Mouse (Mus musculus) heart, adult 18-20 months (tissue): ENCODE data around the gene Tas1r2. TPM values are rescaled to one million over a fixed set of nuclear protein-coding genes. Genes with fewer than 3 reads are reported as not detected.

Experiments used
- DNase-seq, 2 experiments: peaks; one replicate each; pipeline ENCODE4 v3.0.0; 2021 to 2022; ENCODE audit warnings: mixed read lengths in 1 of 2
- long read RNA-seq, 2 experiments: library from polyadenylated mRNA; stranded (forward); transcript quantifications; one replicate each; pipeline ENCODE4 v2.0.0; 2021
- total RNA-seq, 2 experiments: library from RNA; stranded (reverse); gene quantifications; 2 replicates each; pipeline ENCODE4 v1.2.3; 2021

The Tas1r2 gene
- total RNA-seq, result not detected
- long read RNA-seq, experiment 1, result 0 reads
- long read RNA-seq, experiment 2, result 0 reads

GRCm38 (mm10) chr4:139653238-139653637, at the start of gene Tas1r2:
Tas1r2 (plus strand) TSS chr4:139653538.
- no peak for DNase-seq

- DNase-seq, result no peak
Observed at GRCm38 (mm10) chr4:139605216-139605615, 48.1 kb upstream of the Tas1r2 start.

GRCm38 (mm10) chr4:139606732-139607131, 46.6 kb upstream of the Tas1r2 start:
- no peak for DNase-seq

DNA sequence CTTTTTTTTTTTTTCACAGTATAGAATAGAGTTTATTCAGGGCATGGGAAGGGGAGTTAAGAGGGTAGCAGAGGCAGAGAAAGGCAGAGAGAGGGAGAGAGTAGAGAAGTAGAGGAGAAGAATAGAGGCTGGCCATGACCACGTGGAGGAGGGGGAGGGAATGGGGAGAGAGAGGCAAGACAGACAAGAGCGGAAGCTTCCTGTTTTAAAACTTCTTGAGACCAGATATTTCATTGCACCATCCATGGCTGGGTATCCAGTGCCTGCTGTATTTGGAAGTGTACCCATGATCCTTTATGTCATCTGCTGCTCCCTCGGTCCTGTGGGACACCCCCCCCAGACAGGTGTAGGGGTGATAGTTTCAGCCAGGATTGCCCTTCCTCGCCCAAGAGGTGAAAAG, 44.4 kb upstream of the Tas1r2 start:
- no peak for DNase-seq

DNA sequence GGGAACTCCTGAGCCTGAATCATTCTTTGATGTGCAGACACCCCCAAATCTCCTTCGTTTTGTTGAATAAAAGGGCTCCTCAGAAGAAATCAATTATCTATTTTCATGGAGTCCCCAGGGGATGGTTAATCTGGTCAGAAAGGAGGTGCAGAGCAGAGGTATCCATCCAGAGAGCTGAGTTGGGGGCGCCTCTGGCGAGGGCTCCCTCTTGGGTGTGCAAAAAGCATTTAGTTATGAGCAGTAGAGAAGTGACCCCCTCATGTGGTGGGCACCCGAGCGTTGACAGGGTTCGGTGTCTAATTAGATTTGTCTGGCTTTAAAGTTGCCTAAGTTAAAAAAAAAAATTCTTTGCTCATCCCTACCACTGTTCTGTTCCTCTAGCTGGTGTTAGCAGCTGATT, 42.4 kb upstream of the Tas1r2 start:
- no peak for DNase-seq

- peak; percentile 88 to 95 for DNase-seq
Observed at GRCm38 (mm10) chr4:139611542-139611953, 41.8 kb upstream of the Tas1r2 start.

DNA sequence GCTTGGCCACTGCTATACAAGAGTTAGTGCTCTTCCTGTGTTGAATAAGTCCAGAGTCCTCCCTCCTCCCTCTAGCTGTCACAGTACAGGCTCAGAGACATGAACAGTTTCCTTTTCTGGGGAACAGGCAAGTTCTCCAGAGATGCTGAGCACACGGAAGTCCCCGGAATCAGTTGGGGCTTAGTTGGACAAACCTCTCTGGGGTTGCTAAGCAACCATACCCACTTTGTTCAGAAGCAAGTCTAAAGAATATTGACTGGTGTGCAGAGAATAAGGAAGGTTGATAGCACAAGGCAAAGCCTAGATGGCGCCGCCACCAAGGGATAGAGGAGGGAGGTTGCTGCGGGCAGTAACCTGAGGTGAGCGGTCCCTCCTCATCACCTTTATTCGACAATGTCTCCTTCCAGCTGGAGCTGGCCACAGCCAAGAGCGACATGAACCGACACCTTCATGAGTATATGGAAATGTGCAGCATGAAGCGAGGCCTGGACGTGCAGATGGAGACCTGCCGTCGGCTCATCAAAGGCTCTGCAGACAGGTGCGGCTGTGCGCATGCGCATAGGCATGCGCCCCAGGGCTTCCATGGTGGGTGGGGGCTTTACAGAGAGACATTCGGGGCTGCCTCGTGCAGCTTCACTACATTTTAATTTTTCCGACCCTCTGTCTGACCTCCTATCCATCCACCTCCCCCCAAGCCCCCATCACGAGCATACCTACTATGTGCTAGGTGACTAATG, 38.6 kb upstream of the Tas1r2 start:
- no peak for DNase-seq

DNA sequence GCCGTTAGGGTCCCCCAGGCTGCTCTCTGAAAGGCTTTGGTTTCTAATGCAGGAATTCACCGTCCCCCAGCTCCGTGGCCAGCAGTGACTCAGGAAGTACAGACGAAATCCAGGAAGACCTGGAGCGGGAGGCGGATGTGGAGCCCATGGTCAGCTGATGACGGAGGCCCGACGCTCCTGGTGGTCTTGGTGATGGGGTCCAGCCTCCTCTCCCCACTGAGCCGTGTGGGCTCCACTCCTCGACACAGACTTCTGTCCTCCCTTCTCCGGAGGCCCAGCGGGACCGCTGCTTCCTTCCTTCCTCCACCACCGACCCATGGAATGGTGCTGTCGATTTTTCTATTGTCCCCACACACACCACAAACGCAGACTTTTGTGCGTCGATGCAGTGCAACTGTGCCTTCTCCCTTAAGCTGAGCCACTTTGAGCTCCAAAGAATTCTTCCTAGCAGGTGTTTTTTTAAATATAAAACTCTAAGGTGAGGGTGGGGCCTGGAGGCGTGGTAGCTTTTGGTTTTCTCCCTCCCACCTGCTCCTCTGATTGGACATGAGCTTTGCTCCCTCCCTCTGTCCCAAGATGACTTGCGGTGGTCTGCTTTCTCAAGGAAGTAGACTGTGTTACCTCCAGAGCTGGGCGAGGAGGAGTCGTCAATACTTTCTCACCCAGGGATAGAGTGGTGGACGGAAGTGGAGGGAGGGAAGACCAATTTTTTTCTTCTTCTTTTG, 36.9 kb upstream of the Tas1r2 start:
- DNase-seq, result peak; percentile 66 to 77

DNA sequence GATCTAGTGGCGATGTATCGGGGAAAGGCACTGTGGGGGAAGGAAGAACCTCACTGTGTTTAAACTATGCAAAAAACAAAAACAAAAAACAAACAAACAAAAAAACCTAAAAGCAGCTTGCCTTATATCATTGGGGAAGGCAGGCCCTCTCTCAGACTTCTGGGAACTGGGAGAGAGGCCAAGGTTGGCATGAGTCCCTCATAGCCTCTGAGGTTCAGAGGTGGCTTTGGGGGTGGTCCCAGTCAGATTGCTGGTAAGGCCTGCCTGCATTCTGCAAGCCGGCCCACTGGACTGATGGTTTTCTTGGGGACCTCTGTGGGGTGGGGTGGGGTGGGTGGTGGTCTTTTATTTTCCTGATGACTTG, 36.4 kb upstream of the Tas1r2 start:
- DNase-seq, result no peak

DNA sequence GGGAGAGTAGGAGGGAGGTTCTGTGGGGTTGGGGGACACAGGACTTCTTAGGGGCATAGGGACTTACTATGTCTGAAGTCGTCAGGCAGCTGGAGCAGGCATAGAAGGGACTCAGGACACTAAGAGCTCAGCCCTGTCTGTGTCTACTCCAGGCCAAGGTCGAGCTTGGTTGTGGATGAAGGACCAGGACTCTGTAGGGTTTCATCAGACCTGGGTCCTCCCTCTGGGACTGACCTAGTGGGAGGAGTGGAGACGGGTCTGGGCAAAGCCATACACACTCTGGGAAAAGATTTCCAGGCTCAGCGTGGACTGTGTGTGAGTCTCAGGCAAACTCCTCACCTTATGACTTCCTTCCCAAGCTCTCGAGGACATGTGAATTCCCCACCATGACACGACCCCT, 33.6 kb upstream of the Tas1r2 start:
- no peak for DNase-seq

DNA sequence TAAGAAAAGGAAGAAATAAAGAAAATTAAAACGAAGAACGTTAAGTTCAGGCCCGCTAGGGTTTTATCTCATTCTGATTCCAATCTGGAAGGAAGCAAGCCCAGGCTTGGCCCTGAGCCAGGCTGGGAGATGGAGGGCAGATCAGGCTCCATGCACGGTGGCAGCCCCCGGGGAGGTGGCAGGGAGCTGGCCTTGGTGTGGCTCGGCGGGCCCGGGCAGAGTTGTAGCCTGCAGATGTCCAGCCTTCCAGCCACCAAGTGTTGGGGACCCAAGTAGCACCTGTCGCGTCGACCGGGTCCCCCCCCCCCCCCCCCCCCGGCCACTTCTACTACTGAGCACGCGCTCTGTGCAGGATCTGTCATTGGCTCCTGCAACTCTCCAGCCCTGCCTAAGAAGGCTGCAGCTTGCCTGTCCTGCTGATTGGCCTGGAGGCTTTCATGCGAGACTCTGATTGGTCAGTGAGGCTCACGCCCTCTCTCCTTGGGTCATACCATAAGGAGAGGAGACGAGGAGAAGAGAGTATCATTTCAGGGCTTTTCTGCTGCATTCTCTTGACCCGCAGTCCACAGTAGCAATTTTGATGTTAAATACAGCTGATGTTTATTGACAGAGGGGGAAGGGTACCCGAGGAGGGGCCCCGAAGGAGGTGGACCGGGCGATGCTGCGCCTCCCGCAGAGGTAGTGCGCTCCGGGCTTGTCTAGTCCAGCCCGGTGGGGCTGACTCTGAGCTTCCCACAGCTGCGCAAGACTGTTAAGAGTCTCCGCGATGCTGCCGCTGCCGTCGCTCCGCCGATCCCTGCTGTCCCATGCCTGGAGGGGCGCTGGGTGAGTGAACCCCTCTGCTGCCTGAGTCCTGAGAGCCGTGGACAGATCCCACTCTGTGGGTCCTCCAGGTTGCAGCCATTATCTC, 30.7 kb upstream of the Tas1r2 start, which contains the start of gene Aldh4a1:
TSS of gene Aldh4a1 (plus strand) at position 494 of the 910 bp plus-strand sequence.
- peak; percentile 91 to 97 for DNase-seq

GRCm38 (mm10) chr4:139623434-139624115, 29.8 kb upstream of the Tas1r2 start:
- DNase-seq, result no peak

DNA sequence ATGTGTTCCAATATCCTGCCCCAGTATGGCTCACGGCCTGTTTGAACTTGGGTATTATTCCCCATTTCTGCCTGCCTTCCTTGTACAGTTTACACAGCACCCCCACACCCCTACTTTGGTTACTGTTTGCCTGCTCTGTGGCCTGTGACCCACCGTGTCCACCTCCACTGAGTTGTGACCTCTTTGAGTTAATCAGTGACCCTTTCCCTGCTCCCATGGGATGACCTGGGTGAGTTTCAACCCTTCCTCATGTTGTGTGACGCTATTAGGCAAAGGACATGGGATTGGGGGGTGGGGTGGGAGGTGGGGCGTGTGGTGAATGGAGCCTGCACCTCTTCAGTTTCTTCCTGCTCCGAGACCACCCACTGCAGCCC, 29.2 kb upstream of the Tas1r2 start:
- no peak for DNase-seq

GRCm38 (mm10) chr4:139624706-139625105, 28.6 kb upstream of the Tas1r2 start:
- peak in 1 of 2 experiments; percentile 29 for DNase-seq

- DNase-seq, result no peak
Observed at GRCm38 (mm10) chr4:139627361-139627760, 26.0 kb upstream of the Tas1r2 start.

- no peak for DNase-seq
Observed at GRCm38 (mm10) chr4:139630171-139630570, 23.2 kb upstream of the Tas1r2 start.

GRCm38 (mm10) chr4:139631141-139631540, 22.2 kb upstream of the Tas1r2 start:
- peak in 1 of 2 experiments; percentile 42 for DNase-seq

- DNase-seq, result no peak
Observed at GRCm38 (mm10) chr4:139631569-139632253, 21.6 kb upstream of the Tas1r2 start.

DNA sequence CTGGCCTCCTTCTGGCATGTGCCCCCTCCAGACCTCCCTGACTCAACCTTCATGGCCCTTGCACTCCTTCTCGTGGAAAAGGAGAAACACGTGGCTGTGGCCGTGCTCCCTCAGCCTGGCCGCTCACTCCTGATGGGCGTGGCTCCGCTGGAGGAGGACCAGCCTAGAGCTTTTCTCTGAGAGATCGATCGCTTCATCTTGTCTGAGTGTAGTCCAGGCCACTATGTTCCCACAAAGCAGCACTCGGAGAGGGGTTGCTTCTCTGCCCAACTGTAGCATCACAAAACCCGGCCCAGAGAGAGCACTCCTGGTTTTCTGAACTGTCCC, 21.1 kb upstream of the Tas1r2 start:
- DNase-seq, result no peak

DNA sequence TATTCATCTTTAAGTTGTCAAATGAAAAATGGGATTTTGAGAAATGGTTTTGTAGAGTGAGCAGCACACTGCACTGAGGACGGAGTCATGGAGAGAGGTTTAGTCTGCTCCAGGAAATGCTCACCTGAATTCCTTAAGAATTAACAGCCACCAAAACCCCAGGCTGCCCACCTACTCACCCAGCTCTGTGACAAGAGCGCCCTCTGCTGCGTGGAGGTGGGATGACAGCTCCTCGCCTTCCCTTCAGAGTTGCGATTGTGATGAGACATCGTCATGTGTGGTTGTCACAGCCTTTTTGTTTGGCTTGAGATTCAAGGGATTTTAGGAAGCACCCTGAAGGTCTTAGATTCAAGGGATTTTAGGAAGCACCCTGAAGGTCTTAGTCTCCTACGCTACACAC, 17.0 kb upstream of the Tas1r2 start:
- DNase-seq, result peak; percentile 51 to 90

- no peak for DNase-seq
Observed at GRCm38 (mm10) chr4:139637847-139638246, 15.5 kb upstream of the Tas1r2 start.
